Mouse (Mus musculus) liver, adult 2 months (tissue): ENCODE results near the gene Smarca1. TPM values are rescaled to one million over a fixed set of nuclear protein-coding genes. Genes with fewer than 3 reads are reported as not detected.
A peak's percentile ranks its signal among the peaks of the same experiment; 100 is the strongest.

Experiments
- DNase-seq: peaks from one replicate; pipeline ENCODE4 v3.0.0-alpha.2; 2011; ENCODE audit warnings: low read depth, low spot score; ENCODE audit errors: extremely low read depth
- H3K27ac ChIP-seq: fragments of 200-500 bp; replicated peaks from 2 replicates; pipeline ENCODE4 v1.5.1; 2012; ENCODE audit warnings: low read depth, mild to moderate bottlenecking, control low read depth, inconsistent platforms, low read length; ENCODE audit not compliant: insufficient read depth
- H3K27me3 ChIP-seq: fragments of 200-500 bp; 2 replicates; pipeline ENCODE4 v1.6.1; 2012; ENCODE audit warnings: mild to moderate bottlenecking, moderate library complexity, low read length, inconsistent platforms; ENCODE audit not compliant: control insufficient read depth, insufficient read depth
- H3K36me3 ChIP-seq: fragments of 200-500 bp; 2 replicates; pipeline ENCODE4 v1.6.1; 2012; ENCODE audit warnings: low read length, inconsistent platforms; ENCODE audit not compliant: control insufficient read depth, insufficient read depth
- H3K4me1 ChIP-seq: fragments of 200-500 bp; 2 replicates; pipeline ENCODE4 v1.6.1; 2011; ENCODE audit warnings: low read length; ENCODE audit not compliant: control insufficient read depth, insufficient read depth
- H3K4me3 ChIP-seq: fragments of 200-500 bp; 2 replicates; pipeline ENCODE4 v1.5.1; 2011; ENCODE audit warnings: low read depth, mild to moderate bottlenecking, control low read depth, low read length, moderate library complexity; ENCODE audit not compliant: insufficient read depth
- H3K79me2 ChIP-seq: fragments of 200-500 bp; 2 replicates; pipeline ENCODE4 v1.6.1; 2012; ENCODE audit warnings: inconsistent platforms, mild to moderate bottlenecking, low read length, moderate library complexity; ENCODE audit not compliant: control insufficient read depth, insufficient read depth
- H3K9ac ChIP-seq: fragments of 200-500 bp; 2 replicates; pipeline ENCODE4 v1.6.1; 2012; ENCODE audit warnings: low read depth, mild to moderate bottlenecking, control low read depth, inconsistent platforms, low read length
- CTCF ChIP-seq: fragments of 200-500 bp; IDR thresholded peaks from 2 replicates; pipeline ENCODE4 v1.5.1; 2011; ENCODE audit warnings: low read depth, low read length, control low read depth
- POLR2A ChIP-seq: fragments of 200-500 bp; IDR thresholded peaks from 2 replicates; pipeline ENCODE4 v1.6.1; 2011; ENCODE audit warnings: low read length, control low read depth; ENCODE audit not compliant: insufficient read depth; ENCODE audit errors: extremely low read depth
- WGBS: fragments of 180-500 bp; shearing (Covaris S2); methylation state at CpG from one replicate; pipeline ENCODE4 v1.1.7; 2018; 5-methylcytosine and 5-hydroxymethylcytosine counted together
- polyA plus RNA-seq: library from polyadenylated mRNA; depleted of rRNA; stranded (reverse); fragments of >200 nt; gene quantifications from 2 replicates; pipeline ENCODE4 v1.2.3, GENCODE M21; 2012
- total RNA-seq: library from RNA; depleted of rRNA; stranded (reverse); fragments of >200 nt; gene quantifications from 2 replicates; pipeline ENCODE4 v1.2.3, GENCODE M21; 2014

Smarca1 gene
- total and polyA plus RNA-seq, 2 experiments: 0.18 TPM; not detected in 1

- TF ChIP-seq CTCF (no peak), POLR2A (no peak)
- Histone ChIP-seq H3K9ac (no peak overlapping the region), H3K4me3 (no peak overlapping the region), H3K27me3 (no peaks in the 10 kb centered on the region), H3K79me2 (no peaks in the 10 kb centered on the region), H3K36me3 (no peaks in the 10 kb centered on the region; the same call in 1 of the 2 replicates), H3K4me1 (no peaks in the 10 kb centered on the region; the same call in 1 of the 2 replicates), H3K27ac (no peak overlapping the region)
- 92% methylated on average over 5 of the region's 5 CpGs for WGBS
- DNase-seq: no peak
These were observed 27.8 kb upstream of the Smarca1 start for GRCm38 (mm10) chrX:47920541-47920940.

GRCm38 (mm10) chrX:47916831-47917230 lies 24.1 kb upstream of the Smarca1 start:
- DNase-seq: no peak
- H3K27me3 ChIP-seq: no peaks in the 10 kb centered on the region
- TF ChIP-seq POLR2A (no peak), CTCF (no peak)
- no peak overlapping the region for H3K9ac ChIP-seq
- H3K79me2 ChIP-seq: no peaks in the 10 kb centered on the region
- WGBS: 83% methylated on average over 1 of the region's 1 CpGs
- H3K4me3 ChIP-seq: no peak overlapping the region
- H3K27ac ChIP-seq: no peak overlapping the region
- no peaks in the 10 kb centered on the region; the same call in 1 of the 2 replicates for H3K36me3 ChIP-seq
- no peaks in the 10 kb centered on the region; the same call in 1 of the 2 replicates for H3K4me1 ChIP-seq

- H3K27ac ChIP-seq: no peak overlapping the region
- no peak for DNase-seq
- 84% methylated on average over 7 of the region's 7 CpGs for WGBS
- no peaks in the 10 kb centered on the region for H3K4me1 ChIP-seq
- no peaks in the 10 kb centered on the region for H3K27me3 ChIP-seq
- H3K4me3 ChIP-seq: no peak overlapping the region
- H3K79me2 ChIP-seq: no peaks in the 10 kb centered on the region
- no peaks in the 10 kb centered on the region; the same call in 1 of the 2 replicates for H3K36me3 ChIP-seq
- H3K9ac ChIP-seq: no peak overlapping the region
- TF ChIP-seq POLR2A: no peak
- TF ChIP-seq CTCF: no peak
These were observed 20.8 kb upstream of the Smarca1 start for GRCm38 (mm10) chrX:47913543-47913938.

GRCm38 (mm10) chrX:47912904-47913542 lies 20.2 kb upstream of the Smarca1 start:
- Histone ChIP-seq H3K4me3 (peak overlapping the region; percentile 99), H3K27ac (no peak overlapping the region), H3K4me1 (no peaks in the 10 kb centered on the region), H3K27me3 (no peaks in the 10 kb centered on the region), H3K9ac (0 out of 2 replicates have a peak overlapping the region, but pooled peaks have one; percentile 21), H3K79me2 (no peaks in the 10 kb centered on the region), H3K36me3 (no peaks in the 10 kb centered on the region; the same call in 1 of the 2 replicates)
- 9% methylated on average over 8 of the region's 8 CpGs for WGBS
- peak; percentile 8 for DNase-seq
- TF ChIP-seq CTCF (no peak), POLR2A (no peak)

- H3K36me3 ChIP-seq: no peaks in the 10 kb centered on the region; the same call in 1 of the 2 replicates
- peak within 1 kb of the TSS; percentile 85 for H3K9ac ChIP-seq
- no peaks in the 10 kb centered on the region for H3K79me2 ChIP-seq
- H3K4me3 ChIP-seq: peak within 1 kb of the TSS; percentile 99
- H3K4me1 ChIP-seq: no peaks in the 10 kb centered on the region
- 0% methylated on average over 13 of the region's 35 CpGs for WGBS
- peak; percentile 19 for DNase-seq
- TF ChIP-seq CTCF (peak; percentile 74), POLR2A (no peak)
- H3K27ac ChIP-seq: peak within 1 kb of the TSS; percentile 59; the same call in 1 of the 2 replicates
- no peaks in the 10 kb centered on the region for H3K27me3 ChIP-seq
These were observed 19.6 kb upstream of the Smarca1 start, which contains the start of gene Ocrl for GRCm38 (mm10) chrX:47912306-47912792. TSS of gene Ocrl (plus strand) at chrX:47912387.

GRCm38 (mm10) chrX:47891907-47892430 lies 805 bp downstream of the Smarca1 start:
- TF ChIP-seq CTCF (no peak), POLR2A (no peak)
- no peak for DNase-seq
- Histone ChIP-seq H3K4me3 (peak overlapping the region; percentile 55; the same call in 1 of the 2 replicates), H3K79me2 (no peaks in the 10 kb centered on the region), H3K9ac (no peak overlapping the region), H3K27ac (no peak overlapping the region), H3K4me1 (no peaks in the 10 kb centered on the region), H3K36me3 (no peaks in the 10 kb centered on the region), H3K27me3 (no peaks in the 10 kb centered on the region)
- under 1% methylated on average over 23 of the region's 36 CpGs for WGBS
